Mouse (Mus musculus): Measurements from ENCODE around the gene Gm3776. TPM values are rescaled to one million over a fixed set of nuclear protein-coding genes. Genes with fewer than 3 reads are reported as not detected.
"Not testable (repeated sequence)": the region's sequence is repeated elsewhere in the genome, so short reads cannot be mapped to it uniquely, and the experiment has no call there.

Gm3776 gene
- polyA plus RNA-seq, 1 experiment from 2014 or later = not detected

- no peaks in the 10 kb centered on the region for H3K36me3 ChIP-seq (ENCODE audit: control insufficient read depth, insufficient read depth, low read length)
- 96% methylated on average over 2 of the region's 2 CpGs for WGBS
- H3K9ac ChIP-seq (ENCODE audit: low read length) = no peak overlapping the region
- H3K4me3 ChIP-seq (ENCODE audit: low read depth, low read length) = no peak overlapping the region
- no peaks in the 10 kb centered on the region for H3K4me1 ChIP-seq (replicated peaks; ENCODE audit: control insufficient read depth, insufficient read depth, low read length)
- no peaks in the 10 kb centered on the region for H3K9me3 ChIP-seq (ENCODE audit: control insufficient read depth, low read length)
- H3K27me3 ChIP-seq (ENCODE audit: control insufficient read depth, insufficient read depth, low read length) = no peaks in the 10 kb centered on the region
- DNase-seq (ENCODE audit: low spot score) (no peak), ATAC-seq (replicated peaks; ENCODE audit: low FRiP score) (no peak)
- no peak overlapping the region for H3K27ac ChIP-seq (ENCODE audit: low read depth, low read length)
- H3K4me2 ChIP-seq (ENCODE audit: low read depth, low read length, severe bottlenecking) = no peak overlapping the region
Observed at GRCm38 (mm10) chr9:78224418-78224817, 32.5 kb upstream of the Gm3776 start.

- no peaks in the 10 kb centered on the region for H3K9me3 ChIP-seq (ENCODE audit: control insufficient read depth, low read length)
- DNase-seq (ENCODE audit: low spot score) = no peak
- no peaks in the 10 kb centered on the region for H3K4me1 ChIP-seq (replicated peaks; ENCODE audit: control insufficient read depth, insufficient read depth, low read length)
- no peaks in the 10 kb centered on the region for H3K27me3 ChIP-seq (ENCODE audit: control insufficient read depth, insufficient read depth, low read length)
- no peaks in the 10 kb centered on the region for H3K36me3 ChIP-seq (ENCODE audit: control insufficient read depth, insufficient read depth, low read length)
- H3K9ac ChIP-seq (ENCODE audit: low read length) = no peak overlapping the region
- no peak overlapping the region for H3K27ac ChIP-seq (ENCODE audit: low read depth, low read length)
- no peak overlapping the region for H3K4me3 ChIP-seq (ENCODE audit: low read depth, low read length)
- no peak for ATAC-seq (replicated peaks; ENCODE audit: low FRiP score)
- WGBS = 85% methylated on average over 11 of the region's 11 CpGs
- no peak overlapping the region for H3K4me2 ChIP-seq (ENCODE audit: low read depth, low read length, severe bottlenecking)
Observed at GRCm38 (mm10) chr9:78225304-78225703, 31.6 kb upstream of the Gm3776 start.

GRCm38 (mm10) chr9:78228122-78228521 lies 28.8 kb upstream of the Gm3776 start:
- 87% methylated on average over 2 of the region's 2 CpGs for WGBS

GRCm38 (mm10) chr9:78229658-78230057 lies 27.3 kb upstream of the Gm3776 start:
- not testable (repeated sequence) for DNase-seq (ENCODE audit: low spot score); ATAC-seq (replicated peaks; ENCODE audit: low FRiP score)

More at GRCm38 (mm10) chr9:78228122-78228521, 28.8 kb upstream of the Gm3776 start:
- H3K36me3 ChIP-seq (ENCODE audit: control insufficient read depth, insufficient read depth, low read length) = no peaks in the 10 kb centered on the region
- H3K4me1 ChIP-seq (replicated peaks; ENCODE audit: control insufficient read depth, insufficient read depth, low read length) = no peaks in the 10 kb centered on the region
- no peaks in the 10 kb centered on the region for H3K27me3 ChIP-seq (ENCODE audit: control insufficient read depth, insufficient read depth, low read length)
- no peak overlapping the region for H3K9ac ChIP-seq (ENCODE audit: low read length)
- no peak overlapping the region for H3K27ac ChIP-seq (ENCODE audit: low read depth, low read length)
- H3K9me3 ChIP-seq (ENCODE audit: control insufficient read depth, low read length) = no peaks in the 10 kb centered on the region
- no peak overlapping the region for H3K4me3 ChIP-seq (ENCODE audit: low read depth, low read length)
- no peak overlapping the region for H3K4me2 ChIP-seq (ENCODE audit: low read depth, low read length, severe bottlenecking)
- ATAC-seq (replicated peaks; ENCODE audit: low FRiP score) = no peak
- no peak for DNase-seq (ENCODE audit: low spot score)

GRCm38 (mm10) chr9:78230461-78230860 lies 26.5 kb upstream of the Gm3776 start, which contains the start of gene Gsta1:
TSS of gene Gsta1 (plus strand) at chr9:78230656.
- not testable (repeated sequence) for DNase-seq (ENCODE audit: low spot score); H3K9ac ChIP-seq (ENCODE audit: low read length); H3K4me2 ChIP-seq (ENCODE audit: low read depth, low read length, severe bottlenecking); H3K27ac ChIP-seq (ENCODE audit: low read depth, low read length); H3K36me3 ChIP-seq (ENCODE audit: control insufficient read depth, insufficient read depth, low read length); H3K9me3 ChIP-seq (ENCODE audit: control insufficient read depth, low read length); H3K27me3 ChIP-seq (ENCODE audit: control insufficient read depth, insufficient read depth, low read length); H3K4me1 ChIP-seq (replicated peaks; ENCODE audit: control insufficient read depth, insufficient read depth, low read length); ATAC-seq (replicated peaks; ENCODE audit: low FRiP score); H3K4me3 ChIP-seq (ENCODE audit: low read depth, low read length)
- 78% methylated on average over 1 of the region's 3 CpGs for WGBS

More at GRCm38 (mm10) chr9:78229658-78230057, 27.3 kb upstream of the Gm3776 start:
- not testable (repeated sequence) for H3K4me1 ChIP-seq (replicated peaks; ENCODE audit: control insufficient read depth, insufficient read depth, low read length); H3K9me3 ChIP-seq (ENCODE audit: control insufficient read depth, low read length); H3K9ac ChIP-seq (ENCODE audit: low read length); H3K36me3 ChIP-seq (ENCODE audit: control insufficient read depth, insufficient read depth, low read length); H3K27ac ChIP-seq (ENCODE audit: low read depth, low read length); H3K4me3 ChIP-seq (ENCODE audit: low read depth, low read length); H3K27me3 ChIP-seq (ENCODE audit: control insufficient read depth, insufficient read depth, low read length); H3K4me2 ChIP-seq (ENCODE audit: low read depth, low read length, severe bottlenecking)
- WGBS = 71% methylated on average over 3 of the region's 3 CpGs

GRCm38 (mm10) chr9:78233121-78233695 lies 23.7 kb upstream of the Gm3776 start:
- DNase-seq (ENCODE audit: low spot score); H3K27ac ChIP-seq (ENCODE audit: low read depth, low read length); ATAC-seq (replicated peaks; ENCODE audit: low FRiP score); H3K4me3 ChIP-seq (ENCODE audit: low read depth, low read length); H3K4me2 ChIP-seq (ENCODE audit: low read depth, low read length, severe bottlenecking); H3K4me1 ChIP-seq (replicated peaks; ENCODE audit: control insufficient read depth, insufficient read depth, low read length); H3K27me3 ChIP-seq (ENCODE audit: control insufficient read depth, insufficient read depth, low read length); H3K9me3 ChIP-seq (ENCODE audit: control insufficient read depth, low read length); H3K9ac ChIP-seq (ENCODE audit: low read length); H3K36me3 ChIP-seq (ENCODE audit: control insufficient read depth, insufficient read depth, low read length): not testable (repeated sequence)
- no CpG with 5 or more reads among the region's 10 CpGs for WGBS

GRCm38 (mm10) chr9:78255683-78256470 lies 1.1 kb upstream of the Gm3776 start:
- H3K27me3 ChIP-seq (ENCODE audit: control insufficient read depth, insufficient read depth, low read length); H3K9me3 ChIP-seq (ENCODE audit: control insufficient read depth, low read length); ATAC-seq (replicated peaks; ENCODE audit: low FRiP score); H3K27ac ChIP-seq (ENCODE audit: low read depth, low read length); H3K4me2 ChIP-seq (ENCODE audit: low read depth, low read length, severe bottlenecking); DNase-seq (ENCODE audit: low spot score); H3K4me3 ChIP-seq (ENCODE audit: low read depth, low read length); H3K9ac ChIP-seq (ENCODE audit: low read length); H3K4me1 ChIP-seq (replicated peaks; ENCODE audit: control insufficient read depth, insufficient read depth, low read length); H3K36me3 ChIP-seq (ENCODE audit: control insufficient read depth, insufficient read depth, low read length): not testable (repeated sequence)
- 74% methylated on average over 4 of the region's 4 CpGs for WGBS

GRCm38 (mm10) chr9:78259688-78260087 lies 2.8 kb downstream of the Gm3776 start:
- not testable (repeated sequence) for H3K36me3 ChIP-seq (ENCODE audit: control insufficient read depth, insufficient read depth, low read length); DNase-seq (ENCODE audit: low spot score); H3K9me3 ChIP-seq (ENCODE audit: control insufficient read depth, low read length); H3K4me3 ChIP-seq (ENCODE audit: low read depth, low read length); H3K9ac ChIP-seq (ENCODE audit: low read length); H3K4me2 ChIP-seq (ENCODE audit: low read depth, low read length, severe bottlenecking); H3K4me1 ChIP-seq (replicated peaks; ENCODE audit: control insufficient read depth, insufficient read depth, low read length); H3K27me3 ChIP-seq (ENCODE audit: control insufficient read depth, insufficient read depth, low read length); H3K27ac ChIP-seq (ENCODE audit: low read depth, low read length)
- 0 out of 2 replicates have a peak, but pooled peaks have one; percentile 51 for ATAC-seq (replicated peaks; ENCODE audit: low FRiP score)
- WGBS = 0% methylated on average over 1 of the region's 6 CpGs

Measured in forebrain, embryonic 11.5 days (tissue).